Mouse (Mus musculus) liver, adult 2 months (tissue): Measurements from ENCODE around the gene Slc23a2.

Experiments used
- CTCF ChIP-seq: fragments of 200-500 bp; IDR thresholded peaks from 2 replicates; pipeline ENCODE4 v1.5.1; 2011; ENCODE audit warnings: low read depth, low read length, control low read depth
- POLR2A ChIP-seq: fragments of 200-500 bp; IDR thresholded peaks from 2 replicates; pipeline ENCODE4 v1.6.1; 2011; ENCODE audit warnings: low read length, control low read depth; ENCODE audit not compliant: insufficient read depth; ENCODE audit errors: extremely low read depth

GRCm38 (mm10) chr2:132169150-132169549 lies 24.2 kb upstream of the Slc23a2 start:
- TF ChIP-seq CTCF = no peak
- no peak for TF ChIP-seq POLR2A
